Mouse (Mus musculus): Measurements from ENCODE around the gene Rims1. TPM values are rescaled to one million over a fixed set of nuclear protein-coding genes. Genes with fewer than 3 reads are reported as not detected.
A peak's percentile ranks its signal among the peaks of the same experiment; 100 is the strongest.

Gene Rims1
- 100 to 1,000 TPM; 249 to 273 TPM for total RNA-seq (2021)
- long read RNA-seq, experiment 1, partial matches to known transcripts = 9 of 40 reads
- long read RNA-seq, experiment 1, other reads (novel, unspliced or antisense) = 31 of 40 reads
- long read RNA-seq, experiment 2, partial matches to known transcripts = 24 of 67 reads
- long read RNA-seq, experiment 2, other reads (novel, unspliced or antisense) = 43 of 67 reads

- Histone ChIP-seq H3K4me3 (peak within 1 kb of the TSS; percentile 68), H3K27ac (peak within 1 kb of the TSS; percentile 92)
- DNase-seq (ENCODE audit: low spot score in 2 of 2) = peak; percentile 68 to 71
- TF ChIP-seq CTCF (conservative IDR thresholded peaks at IDR 0.05) = no peak
Observed at GRCm38 (mm10) chr1:22805726-22806625, at the start of gene Rims1. Gene Rims1 (minus strand): TSS chr1:22805994.

DNA sequence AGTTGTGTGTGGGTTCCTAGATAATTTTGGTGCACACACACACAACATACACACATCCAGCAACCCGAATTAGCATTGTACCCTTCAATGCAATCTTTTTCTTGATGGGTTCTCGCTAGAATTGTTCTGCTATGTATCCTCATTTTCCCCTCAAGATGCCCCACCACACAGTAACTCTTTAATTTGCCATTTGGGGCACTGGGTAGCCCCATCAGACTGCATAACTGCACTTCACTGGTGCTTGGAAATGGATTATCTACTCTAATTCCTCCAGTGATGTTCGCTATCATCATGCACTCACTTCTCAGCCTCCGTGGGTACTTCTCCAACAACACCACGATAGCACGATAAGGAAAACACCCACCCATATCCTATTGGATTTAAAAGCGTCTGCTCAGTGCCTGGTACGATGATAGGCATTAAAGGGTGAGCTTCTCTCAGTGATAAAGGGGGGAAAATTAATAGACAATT is 867 bp upstream of the Rims1 start:
- TF ChIP-seq CTCF (conservative IDR thresholded peaks at IDR 0.05) = no peak
- Histone ChIP-seq H3K4me3 (peak overlapping the region; percentile 68), H3K27ac (peak overlapping the region; percentile 92)
- peak; percentile 34 to 38 for DNase-seq (ENCODE audit: low spot score in 2 of 2)

DNA sequence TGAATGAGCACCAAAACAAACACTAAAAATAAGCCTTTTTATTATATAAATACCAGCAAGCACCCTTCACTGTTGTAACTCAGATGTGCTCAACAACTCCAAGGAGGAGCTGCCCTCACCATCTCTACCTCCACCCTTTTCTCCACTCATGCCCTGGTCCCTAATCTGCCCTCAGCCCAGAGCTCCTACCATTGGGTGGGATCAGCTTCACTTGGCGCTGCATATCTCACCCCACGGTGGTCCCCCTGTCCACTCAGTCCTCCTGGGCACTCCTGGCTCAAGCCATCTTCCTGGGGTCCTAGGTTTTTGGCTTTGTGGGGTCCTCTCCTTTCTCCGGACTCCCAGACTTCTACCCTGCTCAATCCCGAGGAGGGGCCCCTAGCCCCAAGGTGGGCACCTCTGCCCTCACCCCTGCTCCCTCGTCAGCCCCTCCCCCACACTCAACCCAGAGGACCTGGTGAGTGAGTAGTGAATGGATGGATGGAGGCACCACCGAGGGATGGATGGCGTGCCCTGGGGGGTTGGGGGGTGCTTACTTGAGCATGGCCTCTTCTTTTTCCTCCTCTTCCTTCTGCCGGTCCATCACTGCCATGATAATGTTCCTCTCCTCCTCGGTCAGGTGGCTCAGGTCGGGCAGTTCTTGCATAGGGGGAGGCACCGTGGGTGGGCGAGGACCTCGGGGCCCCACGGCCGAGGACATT is 619 bp downstream of the Rims1 start:
- H3K27ac ChIP-seq = peak overlapping the region; percentile 92
- H3K4me3 ChIP-seq = peak overlapping the region; percentile 68
- DNase-seq (ENCODE audit: low spot score in 2 of 2) = peak in 1 of 2 experiments; percentile 20
- no peak for TF ChIP-seq CTCF (conservative IDR thresholded peaks at IDR 0.05)

- H3K27ac ChIP-seq = peak overlapping the region; percentile 92
- DNase-seq (ENCODE audit: low spot score in 2 of 2) = no peak
- peak overlapping the region; percentile 68 for H3K4me3 ChIP-seq
- no peak for TF ChIP-seq CTCF (conservative IDR thresholded peaks at IDR 0.05)
Observed at GRCm38 (mm10) chr1:22804148-22804885, 1.5 kb downstream of the Rims1 start.

GRCm38 (mm10) chr1:22803471-22803870 is 2.3 kb downstream of the Rims1 start:
- DNase-seq (ENCODE audit: low spot score in 2 of 2) = no peak
- peak overlapping the region; percentile 68 for H3K4me3 ChIP-seq
- TF ChIP-seq CTCF (conservative IDR thresholded peaks at IDR 0.05) = no peak
- peak overlapping the region; percentile 92 for H3K27ac ChIP-seq

GRCm38 (mm10) chr1:22800276-22800675 is 5.5 kb downstream of the Rims1 start:
- H3K4me3 ChIP-seq = no peak overlapping the region
- no peak overlapping the region for H3K27ac ChIP-seq
- DNase-seq (ENCODE audit: low spot score in 2 of 2) = no peak
- TF ChIP-seq CTCF (conservative IDR thresholded peaks at IDR 0.05) = no peak

DNA sequence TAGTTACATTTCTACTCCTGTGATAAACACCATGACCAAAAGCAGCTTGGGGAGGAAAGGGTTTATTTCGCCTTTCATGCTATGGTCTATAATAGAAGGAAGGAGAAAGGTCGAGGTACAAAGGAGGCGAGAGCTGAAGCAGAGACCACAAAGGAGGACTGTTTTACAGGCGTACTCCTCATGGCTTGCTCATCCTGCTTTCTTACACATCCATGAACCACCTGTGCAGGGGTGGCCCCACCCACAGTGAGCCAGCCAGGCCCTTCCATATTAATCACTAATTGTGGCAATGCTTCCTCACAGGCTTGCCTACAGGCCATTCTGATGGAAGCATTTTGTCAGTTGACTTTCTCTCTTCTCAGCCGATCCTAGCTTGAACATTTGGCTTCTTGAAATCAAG is 8.7 kb downstream of the Rims1 start:
- DNase-seq (ENCODE audit: low spot score in 2 of 2) = no peak
- H3K27ac ChIP-seq = 0 out of 2 replicates have a peak overlapping the region, but pooled peaks have one; percentile 23
- H3K4me3 ChIP-seq = no peak overlapping the region
- no peak for TF ChIP-seq CTCF (conservative IDR thresholded peaks at IDR 0.05)

DNA sequence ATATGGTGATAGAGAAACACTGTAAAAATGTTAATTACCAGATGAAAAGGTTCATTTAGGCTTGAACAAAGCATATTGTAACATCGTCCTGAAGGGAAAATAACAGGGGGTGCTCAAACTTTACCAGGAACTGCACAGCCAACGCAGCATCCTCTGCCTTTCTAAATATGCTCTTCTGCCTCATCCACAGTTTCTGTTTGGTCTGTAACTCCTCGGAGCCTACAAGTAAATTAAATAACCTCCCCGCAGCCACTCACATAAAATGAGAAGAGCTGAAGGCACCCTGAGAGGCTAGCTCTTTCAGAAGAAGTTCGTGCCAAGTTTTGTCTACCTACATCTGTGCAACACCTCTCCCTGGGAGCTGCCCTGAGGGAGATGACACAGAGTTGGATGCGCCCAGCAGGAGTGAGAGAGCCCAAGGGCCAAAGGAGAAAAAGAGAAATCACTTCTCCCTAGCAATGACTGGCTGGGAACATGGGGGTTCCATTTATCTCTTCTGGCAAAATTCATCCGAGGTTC is 16.3 kb downstream of the Rims1 start:
- H3K27ac ChIP-seq = 0 out of 2 replicates have a peak overlapping the region, but pooled peaks have one; percentile 5
- no peak overlapping the region for H3K4me3 ChIP-seq
- DNase-seq (ENCODE audit: low spot score in 2 of 2) = no peak
- TF ChIP-seq CTCF (conservative IDR thresholded peaks at IDR 0.05) = no peak

DNA sequence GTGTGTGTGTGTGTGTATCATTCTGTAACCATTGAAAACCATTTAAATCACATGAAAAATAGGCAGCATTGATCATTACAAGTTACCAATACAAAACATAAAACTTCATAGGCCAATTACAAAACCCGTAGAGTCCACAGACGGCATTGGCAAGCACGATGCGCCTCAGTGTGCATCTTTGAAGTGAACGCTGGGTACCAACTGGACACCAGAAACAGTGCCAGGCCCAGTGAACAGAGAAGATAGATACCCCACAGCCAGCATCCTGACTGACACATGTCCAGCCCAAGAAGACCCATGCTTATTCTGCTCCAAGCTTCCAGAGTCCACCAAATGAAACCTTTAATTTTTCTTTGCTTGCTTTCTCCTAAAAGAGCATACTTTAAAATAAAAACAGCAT is 18.2 kb downstream of the Rims1 start:
- no peak overlapping the region for H3K4me3 ChIP-seq
- no peak for TF ChIP-seq CTCF (conservative IDR thresholded peaks at IDR 0.05)
- no peak for DNase-seq (ENCODE audit: low spot score in 2 of 2)
- H3K27ac ChIP-seq = no peak overlapping the region

- Histone ChIP-seq H3K4me3 (no peak overlapping the region), H3K27ac (no peak overlapping the region)
- DNase-seq (ENCODE audit: low spot score in 2 of 2) = no peak
- TF ChIP-seq CTCF (conservative IDR thresholded peaks at IDR 0.05) = no peak
Observed at GRCm38 (mm10) chr1:22770530-22771254, 35.1 kb downstream of the Rims1 start.

- TF ChIP-seq CTCF (conservative IDR thresholded peaks at IDR 0.05) = no peak
- no peak for DNase-seq (ENCODE audit: low spot score in 2 of 2)
- Histone ChIP-seq H3K4me3 (no peak overlapping the region), H3K27ac (no peak overlapping the region)
Observed at GRCm38 (mm10) chr1:22763376-22763775, 42.4 kb downstream of the Rims1 start.
